Mouse (Mus musculus) erythroblast, embryonic 14.5 days (primary cell): ENCODE results near the gene Sertad4.

Experiments used
- GATA1 ChIP-seq: IDR thresholded peaks from 2 replicates; pipeline ENCODE4 v1.6.1; 2012; ENCODE audit warnings: low read length, inconsistent platforms, mixed read lengths
- TAL1 ChIP-seq: IDR thresholded peaks from 3 replicates; pipeline ENCODE4 v1.6.1; 2012; ENCODE audit warnings: low read length, inconsistent platforms, mixed read lengths

- TF ChIP-seq TAL1 (no peak), GATA1 (no peak)
Measured at GRCm38 (mm10) chr1:192864440-192864839, 8.9 kb upstream of the Sertad4 start.
